Mouse (Mus musculus) midbrain, embryonic 10.5 days (tissue): ENCODE results near the gene Olfr1457. TPM values are rescaled to one million over a fixed set of nuclear protein-coding genes. Genes with fewer than 3 reads are reported as not detected.

Experiments
- DNase-seq: peaks from one replicate; pipeline ENCODE4 v3.0.0-alpha.2; 2017; ENCODE audit warnings: low spot score
- H3K27ac ChIP-seq: fragments of 300-500 bp; sonication (generic); replicated peaks from 2 replicates; pipeline ENCODE4 v1.5.1; 2016; ENCODE audit warnings: mild to moderate bottlenecking
- H3K27me3 ChIP-seq: fragments of 300-500 bp; sonication (generic); 2 replicates; pipeline ENCODE4 v1.6.1; 2016; ENCODE audit warnings: low read depth, mild to moderate bottlenecking; ENCODE audit not compliant: poor library complexity, severe bottlenecking
- H3K36me3 ChIP-seq: fragments of 300-500 bp; sonication (generic); 2 replicates; pipeline ENCODE4 v1.6.1; 2016; ENCODE audit warnings: mild to moderate bottlenecking, moderate library complexity
- H3K4me1 ChIP-seq: fragments of 300-500 bp; sonication (generic); 2 replicates; pipeline ENCODE4 v1.6.1; 2016
- H3K4me3 ChIP-seq: fragments of 300-500 bp; sonication (generic); 2 replicates; pipeline ENCODE4 v1.5.1; 2016; ENCODE audit warnings: mild to moderate bottlenecking, moderate library complexity
- H3K9me3 ChIP-seq: fragments of 300-500 bp; sonication (generic); replicated peaks from 2 replicates; pipeline ENCODE4 v1.6.1; 2016; ENCODE audit warnings: mild to moderate bottlenecking
- WGBS: fragments of 180-500 bp; shearing (Covaris S2); methylation state at CpG from one replicate; pipeline ENCODE4 v1.1.7; 2016; 5-methylcytosine and 5-hydroxymethylcytosine counted together
- polyA plus RNA-seq: library from polyadenylated mRNA; unstranded; fragments of >200 nt; fragmentation: Nextera tagmentation; extraction: Ambion mirVana; gene quantifications from 2 replicates; pipeline ENCODE4 v1.2.1, GENCODE M21; 2016

Olfr1457 gene
- not detected in 2 replicates for polyA plus RNA-seq

DNA sequence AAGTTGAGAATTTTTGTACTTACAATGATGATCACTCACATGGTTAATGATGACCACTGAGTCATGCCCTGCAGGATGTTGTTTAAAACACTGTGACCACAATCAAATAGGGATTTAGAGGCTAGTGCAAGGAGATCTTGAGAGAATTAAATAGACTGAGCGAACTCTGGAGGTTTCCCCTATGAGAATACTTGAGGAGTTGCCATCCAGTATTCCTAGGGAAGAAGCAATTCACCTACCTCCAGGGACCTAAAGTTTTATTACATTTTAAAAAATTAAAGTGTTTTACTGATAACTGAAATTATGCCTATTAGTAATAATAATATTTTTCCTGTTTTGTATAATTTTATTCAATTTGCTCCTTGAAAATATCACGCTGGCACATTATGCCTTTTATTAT lies at the start of gene Olfr1457:
TSS of gene Olfr1457 (minus strand) at position 101 of the 400 bp plus-strand sequence.
- DNase-seq, result no peak
- no peaks in the 10 kb centered on the region for H3K27me3 ChIP-seq
- H3K27ac ChIP-seq, result no peak within 1 kb of the TSS
- peaks cover 29% of the 10 kb centered on the region; the same call in 1 of the 2 replicates for H3K9me3 ChIP-seq
- no peaks in the 10 kb centered on the region for H3K36me3 ChIP-seq
- WGBS, result 82% methylated on average over 2 of the region's 2 CpGs
- no peak within 1 kb of the TSS for H3K4me3 ChIP-seq
- no peaks in the 10 kb centered on the region for H3K4me1 ChIP-seq

DNA sequence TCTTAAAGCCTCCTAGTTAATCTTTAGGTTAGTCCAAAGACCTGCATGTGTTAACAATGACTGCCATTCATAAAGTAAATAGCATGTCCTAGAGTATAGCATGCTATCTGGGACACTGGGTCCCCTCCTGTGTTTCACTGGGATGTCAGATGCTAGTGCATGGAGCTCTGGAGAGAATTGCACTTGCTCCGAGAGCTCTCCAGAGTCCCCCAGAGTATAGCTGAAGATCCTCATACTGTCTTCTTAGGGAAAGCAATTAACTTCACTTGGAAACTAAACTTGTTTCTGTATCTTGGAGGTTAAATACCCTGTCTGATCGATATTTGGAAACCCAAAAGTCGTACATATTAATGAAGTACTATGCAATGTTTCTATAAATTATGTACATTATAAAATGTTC lies 9.0 kb upstream of the Olfr1457 start, which contains the start of gene Olfr1458:
TSS of gene Olfr1458 (minus strand) at position 101 of the 400 bp plus-strand sequence.
- H3K27ac ChIP-seq, result no peak within 1 kb of the TSS
- no peaks in the 10 kb centered on the region for H3K27me3 ChIP-seq
- H3K4me3 ChIP-seq, result no peak within 1 kb of the TSS
- no peaks in the 10 kb centered on the region for H3K36me3 ChIP-seq
- H3K4me1 ChIP-seq, result no peaks in the 10 kb centered on the region
- 89% methylated on average over 3 of the region's 3 CpGs for WGBS
- peaks cover 48% of the 10 kb centered on the region; the same call in 1 of the 2 replicates for H3K9me3 ChIP-seq
- DNase-seq, result no peak

DNA sequence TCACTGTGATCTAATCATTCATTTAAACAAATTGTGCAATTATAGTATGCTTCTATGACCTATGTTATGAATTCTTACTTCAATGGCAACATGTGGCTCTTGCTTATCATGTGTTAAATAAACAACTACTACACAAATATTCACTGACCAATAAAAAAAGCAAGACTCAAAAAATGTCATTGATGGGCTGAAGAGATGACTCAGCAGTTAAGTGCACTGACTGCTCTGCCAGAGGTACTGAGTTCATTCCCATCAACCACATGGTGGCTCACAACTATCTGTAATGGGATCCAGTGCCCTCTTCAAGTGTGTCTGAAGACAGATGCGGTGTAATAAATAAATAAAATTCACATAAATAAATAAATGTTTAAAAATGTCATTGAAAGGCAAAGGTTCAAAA lies 3.8 kb downstream of the Olfr1457 start:
- no peaks in the 10 kb centered on the region for H3K4me1 ChIP-seq
- 96% methylated on average over 1 of the region's 1 CpGs for WGBS
- peaks cover 45% of the 10 kb centered on the region for H3K9me3 ChIP-seq

DNA sequence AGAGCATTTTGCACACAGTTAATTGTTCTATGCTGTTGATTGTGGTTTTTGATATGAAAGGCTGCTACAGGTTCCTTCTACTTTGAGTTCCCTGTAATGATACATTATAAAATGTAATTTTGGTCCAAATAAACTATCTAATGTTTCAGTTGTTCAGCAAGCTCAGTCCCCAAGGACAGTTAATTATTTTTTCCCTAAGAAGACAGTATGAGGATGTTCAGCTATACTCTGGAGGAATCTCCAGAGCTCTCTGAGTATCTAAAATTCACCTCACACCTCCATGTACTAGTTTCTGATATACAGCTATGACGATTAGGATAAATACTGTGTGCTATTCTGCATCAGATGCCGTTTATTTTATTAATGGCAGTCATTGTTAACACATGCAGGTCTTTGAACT lies 37.4 kb downstream of the Olfr1457 start, which contains the start of gene Olfr1454:
TSS of gene Olfr1454 (plus strand) at position 301 of the 400 bp plus-strand sequence.
- Histone ChIP-seq H3K36me3 (no peaks in the 10 kb centered on the region), H3K27me3 (no peaks in the 10 kb centered on the region), H3K9me3 (peaks cover 45% of the 10 kb centered on the region), H3K4me3 (no peak within 1 kb of the TSS), H3K4me1 (no peaks in the 10 kb centered on the region), H3K27ac (no peak within 1 kb of the TSS)
- DNase-seq, result no peak
- 84% methylated on average over 2 of the region's 2 CpGs for WGBS

More for the DNA sequence above, 3.8 kb downstream of the Olfr1457 start:
- Histone ChIP-seq H3K4me3 (no peak overlapping the region), H3K36me3 (no peaks in the 10 kb centered on the region), H3K27me3 (no peaks in the 10 kb centered on the region), H3K27ac (no peak overlapping the region)
- DNase-seq, result no peak

Other genes with a start within 250 kb of the Olfr1457 start
- gene Olfr1444, start 240.6 kb downstream of the Olfr1457 start, polyA plus RNA-seq, result not detected in 2 replicates
- gene Olfr1445, start 214.0 kb downstream of the Olfr1457 start, polyA plus RNA-seq, result not detected in 2 replicates
- not detected in 2 replicates for gene Olfr1446, start 204.4 kb downstream of the Olfr1457 start, polyA plus RNA-seq
- not detected in 2 replicates for gene Olfr1447, start 194.1 kb downstream of the Olfr1457 start, polyA plus RNA-seq
- not detected in 2 replicates for gene Olfr1448, start 173.5 kb downstream of the Olfr1457 start, polyA plus RNA-seq
- gene Olfr1449, start 167.1 kb downstream of the Olfr1457 start, polyA plus RNA-seq, result not detected in 2 replicates
- gene Olfr1450, start 147.6 kb downstream of the Olfr1457 start, polyA plus RNA-seq, result not detected in 2 replicates
- gene Olfr1451, start 102.9 kb downstream of the Olfr1457 start, polyA plus RNA-seq, result not detected in 2 replicates
- not detected in 2 replicates for gene Olfr1453, start 69.6 kb downstream of the Olfr1457 start, polyA plus RNA-seq
- gene Olfr1454, start 37.3 kb downstream of the Olfr1457 start, polyA plus RNA-seq, result not detected in 2 replicates
- not detected in 2 replicates for gene Olfr1458, start 8.9 kb upstream of the Olfr1457 start, polyA plus RNA-seq
- not detected in 2 replicates for gene Olfr1459, start 51.7 kb upstream of the Olfr1457 start, polyA plus RNA-seq
- not detected in 2 replicates for gene Olfr1461, start 65.1 kb upstream of the Olfr1457 start, polyA plus RNA-seq
- gene Olfr1462, start 87.8 kb upstream of the Olfr1457 start, polyA plus RNA-seq, result not detected in 2 replicates
- not detected in 2 replicates for gene Olfr1463, start 133.4 kb upstream of the Olfr1457 start, polyA plus RNA-seq
- gene Olfr1465, start 217.7 kb upstream of the Olfr1457 start, polyA plus RNA-seq, result not detected in 2 replicates
- gene Olfr1466, start 241.0 kb upstream of the Olfr1457 start, polyA plus RNA-seq, result not detected in 2 replicates